Mouse (Mus musculus) midbrain, embryonic 16.5 days (tissue): ENCODE measurements at regions not wholly inside any gene's neighbourhood (a gene's known extent, or its start where the extent isn't known, plus 50 kb on each side); places are given as distances from the start of the nearest gene placed in this dataset.

Experiments
- ATAC-seq: fragments of 200-750 bp; cut with Nextera tagmentation; 2 replicates; pipeline ENCODE4 v1.8.0; 2017; ENCODE audit warnings: moderate TSS enrichment
- H3K27ac ChIP-seq: fragments of 300-500 bp; sonication (generic); 2 replicates; pipeline ENCODE4 v1.5.1; 2014; ENCODE audit warnings: mild to moderate bottlenecking, low read length, mixed read lengths
- H3K27me3 ChIP-seq: fragments of 300-500 bp; sonication (generic); 2 replicates; pipeline ENCODE4 v1.6.1; 2014; ENCODE audit warnings: low read depth, low read length, mixed read lengths; ENCODE audit not compliant: control insufficient read depth, insufficient read depth
- H3K36me3 ChIP-seq: fragments of 300-500 bp; sonication (generic); 2 replicates; pipeline ENCODE4 v1.6.1; 2014; ENCODE audit warnings: mild to moderate bottlenecking, low read length, moderate library complexity, mixed read lengths; ENCODE audit not compliant: control insufficient read depth, insufficient read depth
- H3K4me1 ChIP-seq: fragments of 300-500 bp; sonication (generic); 2 replicates; pipeline ENCODE4 v1.6.1; 2014; ENCODE audit warnings: mild to moderate bottlenecking, low read length, mixed read lengths; ENCODE audit not compliant: control insufficient read depth, insufficient read depth
- H3K4me2 ChIP-seq: fragments of 300-500 bp; sonication (generic); 2 replicates; pipeline ENCODE4 v1.6.1; 2014; ENCODE audit warnings: mild to moderate bottlenecking, low read length, mixed read lengths
- H3K4me3 ChIP-seq: fragments of 300-500 bp; sonication (generic); 2 replicates; pipeline ENCODE4 v1.5.1; 2014; ENCODE audit warnings: low read depth, mild to moderate bottlenecking, low read length, moderate library complexity, mixed read lengths
- H3K9ac ChIP-seq: fragments of 300-500 bp; sonication (generic); 2 replicates; pipeline ENCODE4 v1.6.1; 2014; ENCODE audit warnings: low read depth, low read length, mixed read lengths
- H3K9me3 ChIP-seq: fragments of 300-500 bp; sonication (generic); replicated peaks from 2 replicates; pipeline ENCODE4 v1.6.1; 2014; ENCODE audit warnings: mild to moderate bottlenecking, low read length, mixed read lengths; ENCODE audit not compliant: control insufficient read depth, poor library complexity, severe bottlenecking
- WGBS: fragments of 180-500 bp; shearing (Covaris S2); extraction: QIAGEN DNeasy Blood & Tissue Kit; methylation state at CpG from one replicate; pipeline ENCODE4 v1.1.7; 2014; 5-methylcytosine and 5-hydroxymethylcytosine counted together

GRCm38 (mm10) chr12:109272101-109272500 is 180.5 kb upstream of the Dlk1 start:
- no peak overlapping the region for H3K4me2 ChIP-seq
- H3K4me3 ChIP-seq, result no peak overlapping the region
- H3K4me1 ChIP-seq, result no peaks in the 10 kb centered on the region
- H3K27me3 ChIP-seq, result no peaks in the 10 kb centered on the region
- H3K27ac ChIP-seq, result no peak overlapping the region
- H3K9me3 ChIP-seq, result no peaks in the 10 kb centered on the region
- H3K36me3 ChIP-seq, result no peaks in the 10 kb centered on the region
- WGBS, result 81% methylated on average over 5 of the region's 5 CpGs
- ATAC-seq, result no peak
- no peak overlapping the region for H3K9ac ChIP-seq

DNA sequence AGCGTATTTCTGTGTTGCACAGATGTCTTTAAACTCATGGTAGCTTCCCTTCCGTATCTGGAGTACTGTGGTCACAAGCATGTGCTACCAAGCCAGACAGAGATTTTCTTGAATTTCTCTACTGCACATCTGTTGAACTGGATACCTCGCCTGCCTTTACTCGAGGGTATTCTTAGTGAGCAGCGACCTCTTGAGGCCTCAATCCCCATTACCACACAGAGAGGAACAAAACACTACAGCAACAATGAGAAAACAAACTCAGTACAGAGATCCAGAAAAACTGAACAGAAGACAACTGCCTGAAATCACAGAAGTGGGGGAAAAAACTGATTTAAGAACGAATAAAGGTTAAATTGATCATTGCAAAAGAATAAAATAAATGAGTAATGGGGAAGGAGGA is 137.8 kb upstream of the Dlk1 start:
- Histone ChIP-seq H3K27me3 (no peaks in the 10 kb centered on the region), H3K4me1 (no peaks in the 10 kb centered on the region), H3K36me3 (no peaks in the 10 kb centered on the region), H3K27ac (no peak overlapping the region), H3K9me3 (no peaks in the 10 kb centered on the region), H3K4me2 (no peak overlapping the region), H3K4me3 (no peak overlapping the region), H3K9ac (no peak overlapping the region)
- no peak for ATAC-seq
- WGBS, result 28% methylated on average over 6 of the region's 6 CpGs

GRCm38 (mm10) chr12:109325986-109326385 is 126.6 kb upstream of the Dlk1 start:
- Histone ChIP-seq H3K27me3 (no peaks in the 10 kb centered on the region), H3K4me3 (no peak overlapping the region), H3K9me3 (no peaks in the 10 kb centered on the region), H3K4me1 (no peaks in the 10 kb centered on the region), H3K9ac (no peak overlapping the region), H3K27ac (no peak overlapping the region), H3K4me2 (peak overlapping the region; percentile 22; the same call in 1 of the 2 replicates), H3K36me3 (no peaks in the 10 kb centered on the region)
- ATAC-seq, result no peak
- 56% methylated on average over 11 of the region's 11 CpGs for WGBS

DNA sequence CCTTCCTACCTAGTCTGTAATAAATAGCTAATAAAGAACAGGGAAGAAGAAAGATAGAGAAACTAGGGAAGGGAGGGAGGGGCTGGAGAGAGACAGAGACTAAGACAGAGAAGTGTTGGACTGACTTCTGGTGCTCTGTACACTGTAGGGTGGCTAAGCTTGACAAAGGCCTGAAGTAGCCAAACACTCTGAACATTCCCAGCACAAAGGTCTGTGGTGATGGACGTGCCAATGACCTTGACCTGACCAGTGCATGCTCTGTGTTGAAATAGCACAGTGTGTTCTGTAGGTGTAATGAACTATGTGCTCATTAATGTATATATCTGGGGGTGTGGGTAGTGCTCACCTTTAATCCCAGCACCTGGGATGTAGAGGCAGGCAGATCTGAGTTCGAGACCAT is 81.3 kb upstream of the Dlk1 start:
- no peaks in the 10 kb centered on the region for H3K36me3 ChIP-seq

GRCm38 (mm10) chr12:109385794-109386193 is 66.8 kb upstream of the Dlk1 start:
- Histone ChIP-seq H3K4me2 (no peak overlapping the region), H3K4me1 (no peaks in the 10 kb centered on the region), H3K36me3 (no peaks in the 10 kb centered on the region), H3K4me3 (no peak overlapping the region), H3K9ac (no peak overlapping the region), H3K27me3 (no peaks in the 10 kb centered on the region), H3K27ac (no peak overlapping the region), H3K9me3 (peaks cover 4% of the 10 kb centered on the region; the same call in 1 of the 2 replicates)
- 84% methylated on average over 5 of the region's 5 CpGs for WGBS
- ATAC-seq, result no peak

More for the DNA sequence above, 81.3 kb upstream of the Dlk1 start:
- Histone ChIP-seq H3K9me3 (no peaks in the 10 kb centered on the region), H3K4me3 (no peak overlapping the region), H3K27ac (no peak overlapping the region), H3K4me2 (no peak overlapping the region), H3K9ac (no peak overlapping the region), H3K27me3 (no peaks in the 10 kb centered on the region), H3K4me1 (no peaks in the 10 kb centered on the region)
- ATAC-seq, result no peak
- 86% methylated on average over 2 of the region's 2 CpGs for WGBS

GRCm38 (mm10) chr12:109388791-109389190 is 63.8 kb upstream of the Dlk1 start:
- Histone ChIP-seq H3K27ac (no peak overlapping the region), H3K9ac (no peak overlapping the region), H3K4me1 (peaks cover 11% of the 10 kb centered on the region), H3K27me3 (no peaks in the 10 kb centered on the region), H3K4me2 (no peak overlapping the region), H3K4me3 (no peak overlapping the region), H3K9me3 (no peaks in the 10 kb centered on the region), H3K36me3 (no peaks in the 10 kb centered on the region)
- WGBS, result 61% methylated on average over 7 of the region's 7 CpGs
- ATAC-seq, result no peak

GRCm38 (mm10) chr12:109390388-109390920 is 62.2 kb upstream of the Dlk1 start:
- no peaks in the 10 kb centered on the region for H3K36me3 ChIP-seq
- no peak overlapping the region for H3K4me2 ChIP-seq
- no peak overlapping the region for H3K27ac ChIP-seq
- no peak overlapping the region for H3K9ac ChIP-seq
- WGBS, result 93% methylated on average over 12 of the region's 12 CpGs
- no peak for ATAC-seq
- no peaks in the 10 kb centered on the region for H3K9me3 ChIP-seq
- H3K4me1 ChIP-seq, result peaks cover 17% of the 10 kb centered on the region
- no peak overlapping the region for H3K4me3 ChIP-seq
- no peaks in the 10 kb centered on the region for H3K27me3 ChIP-seq

DNA sequence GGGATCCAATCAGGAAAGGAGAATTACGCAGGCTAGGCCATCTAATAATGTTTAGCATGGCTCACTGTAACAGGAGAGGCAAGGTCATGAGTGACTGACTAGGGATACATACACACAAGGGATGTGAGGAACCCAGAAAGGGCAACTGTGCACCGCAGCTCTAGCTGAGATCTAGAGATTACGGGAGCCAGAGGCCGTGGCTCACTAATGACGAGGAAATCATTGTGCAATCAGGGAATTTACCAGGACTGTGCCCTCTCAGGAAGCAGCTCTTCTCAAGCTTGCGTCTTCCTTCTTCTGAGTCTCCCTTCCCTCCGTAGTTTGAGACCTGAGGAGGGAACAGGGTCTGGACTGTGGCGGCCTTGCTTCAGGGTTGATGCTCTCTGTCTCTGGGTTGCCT is 61.6 kb upstream of the Dlk1 start:
- no peaks in the 10 kb centered on the region for H3K27me3 ChIP-seq
- WGBS, result 90% methylated on average over 8 of the region's 8 CpGs

GRCm38 (mm10) chr12:109393326-109393725 is 59.3 kb upstream of the Dlk1 start:
- Histone ChIP-seq H3K9ac (no peak overlapping the region), H3K27ac (peak overlapping the region; percentile 56), H3K9me3 (no peaks in the 10 kb centered on the region), H3K4me3 (no peak overlapping the region), H3K36me3 (no peaks in the 10 kb centered on the region), H3K4me1 (peaks cover 17% of the 10 kb centered on the region), H3K4me2 (no peak overlapping the region; the same call in 1 of the 2 replicates), H3K27me3 (no peaks in the 10 kb centered on the region)
- WGBS, result 14% methylated on average over 8 of the region's 8 CpGs
- no peak for ATAC-seq

More for the DNA sequence above, 61.6 kb upstream of the Dlk1 start:
- Histone ChIP-seq H3K27ac (no peak overlapping the region), H3K4me1 (peaks cover 17% of the 10 kb centered on the region), H3K36me3 (no peaks in the 10 kb centered on the region), H3K9me3 (no peaks in the 10 kb centered on the region), H3K4me3 (no peak overlapping the region), H3K9ac (no peak overlapping the region), H3K4me2 (no peak overlapping the region)
- no peak for ATAC-seq
